Mouse (Mus musculus) NIH3T3 (cell line): Measurements from ENCODE around the gene Ebf1.

Experiments used
- DNase-seq: peaks from one replicate; pipeline ENCODE4 v3.0.0-alpha.2; 2012; ENCODE audit warnings: low read depth

Ebf1 gene

DNA sequence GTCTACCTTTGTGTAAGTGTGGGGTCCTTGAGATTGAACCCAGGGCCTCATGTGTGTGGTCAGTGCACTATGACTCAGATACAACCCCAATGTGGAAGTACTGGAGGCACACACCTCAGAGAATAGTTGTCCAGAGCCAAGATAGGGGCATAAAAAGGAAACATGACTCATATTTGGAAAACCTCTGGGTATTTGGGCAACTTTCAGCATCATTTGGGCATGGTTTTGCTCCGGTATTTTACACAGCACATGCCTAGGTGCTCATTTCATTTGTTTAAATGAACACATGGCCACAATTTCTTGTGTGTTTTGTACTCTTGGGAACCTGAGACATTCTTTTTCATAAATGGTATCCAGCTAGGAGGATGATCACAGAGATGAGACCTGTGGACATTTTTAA, 161.9 kb downstream of the Ebf1 start:
- peak; percentile 27 for DNase-seq

DNA sequence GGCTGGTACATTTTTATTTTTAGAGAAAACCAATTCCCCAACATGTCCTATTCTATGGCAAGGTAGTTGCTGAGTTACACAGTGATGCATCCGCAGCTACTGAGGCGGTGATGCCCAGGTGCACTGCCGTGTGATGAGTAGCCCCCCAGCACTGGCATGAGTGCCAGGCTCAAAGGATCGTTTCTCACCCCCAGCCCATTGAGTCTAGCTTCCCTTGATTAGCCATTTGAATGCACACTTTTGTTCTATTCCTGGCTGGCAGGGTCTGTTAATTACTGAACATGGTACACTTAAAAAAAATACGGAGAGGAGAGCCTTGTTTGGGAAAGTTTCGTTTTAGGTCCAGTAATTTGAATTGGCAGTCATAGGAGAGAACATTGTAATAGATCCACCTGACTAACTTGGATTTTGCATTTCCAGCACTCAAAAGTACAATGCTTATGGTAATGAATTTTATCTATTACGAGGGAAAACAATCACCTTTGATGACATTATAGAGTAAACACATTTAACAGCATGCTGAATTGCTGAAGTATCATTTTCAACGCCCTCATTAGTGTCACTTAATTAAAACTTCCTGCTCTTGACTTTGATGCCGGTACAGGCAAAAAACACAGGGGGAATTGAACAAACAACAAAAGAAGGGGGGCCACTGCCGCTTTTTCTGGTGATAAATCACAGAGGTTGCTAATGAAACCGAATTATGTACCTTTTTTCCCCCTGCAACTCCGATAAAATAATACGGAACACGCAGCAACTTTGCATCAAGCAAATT, 167.3 kb downstream of the Ebf1 start:
- no peak for DNase-seq

DNA sequence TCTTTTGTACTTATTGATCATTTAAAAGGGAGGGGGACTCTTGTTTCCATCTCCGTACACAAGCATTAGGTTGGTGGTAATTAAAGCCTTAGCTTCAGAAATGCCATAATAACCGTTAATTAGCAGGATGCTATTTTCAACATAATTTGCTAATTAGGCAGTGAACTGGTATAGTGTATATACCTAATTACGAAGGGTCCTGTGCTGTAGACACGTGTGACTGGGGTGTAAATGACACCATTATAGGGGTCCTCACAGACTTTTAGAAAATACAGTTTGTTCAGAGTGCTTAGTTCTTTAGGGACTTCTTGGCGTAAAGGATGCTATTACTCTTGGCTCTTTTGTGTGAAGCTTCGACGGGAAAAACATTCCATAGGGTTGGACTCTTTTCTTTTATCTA, 167.9 kb downstream of the Ebf1 start:
- no peak for DNase-seq

DNA sequence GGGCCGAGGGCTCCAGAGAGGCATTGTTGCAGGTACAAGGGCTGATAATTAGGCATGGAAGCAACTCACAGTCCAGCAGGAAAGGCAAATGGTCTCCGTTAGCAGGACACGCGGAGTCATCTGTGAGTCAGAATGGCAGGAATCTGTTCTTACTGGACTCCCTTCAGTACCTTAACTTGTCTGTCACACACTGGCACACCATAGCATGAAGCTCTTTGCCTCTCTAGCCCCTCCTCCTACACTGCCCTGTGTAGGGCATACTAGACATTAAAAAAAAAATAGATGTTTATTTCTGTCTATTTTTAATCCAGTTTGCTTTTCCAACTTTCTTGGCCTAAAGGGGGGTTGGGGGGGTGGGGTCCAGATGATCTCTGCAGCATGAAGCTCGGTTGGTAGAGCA, 168.4 kb downstream of the Ebf1 start:
- DNase-seq: peak; percentile 24

DNA sequence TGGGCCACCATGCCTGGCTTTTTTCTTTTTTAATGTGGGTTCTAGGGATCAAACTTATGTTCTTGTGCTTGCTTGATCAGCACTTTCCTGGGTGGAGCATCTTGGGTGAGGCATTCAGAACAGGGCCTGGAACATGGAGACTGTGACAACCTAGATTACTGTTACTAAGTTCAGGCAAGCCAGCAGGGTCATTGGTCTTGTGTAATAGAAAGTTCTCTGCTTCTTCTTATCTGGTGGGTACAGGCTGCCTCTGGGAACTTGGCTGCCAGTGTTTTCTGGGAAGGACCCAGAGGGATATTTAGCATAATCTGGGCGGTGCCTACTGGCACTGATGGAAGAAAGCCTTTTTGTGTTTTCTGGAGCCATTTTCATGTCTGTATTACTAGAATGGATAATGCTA, 170.9 kb downstream of the Ebf1 start:
- no peak for DNase-seq

DNA sequence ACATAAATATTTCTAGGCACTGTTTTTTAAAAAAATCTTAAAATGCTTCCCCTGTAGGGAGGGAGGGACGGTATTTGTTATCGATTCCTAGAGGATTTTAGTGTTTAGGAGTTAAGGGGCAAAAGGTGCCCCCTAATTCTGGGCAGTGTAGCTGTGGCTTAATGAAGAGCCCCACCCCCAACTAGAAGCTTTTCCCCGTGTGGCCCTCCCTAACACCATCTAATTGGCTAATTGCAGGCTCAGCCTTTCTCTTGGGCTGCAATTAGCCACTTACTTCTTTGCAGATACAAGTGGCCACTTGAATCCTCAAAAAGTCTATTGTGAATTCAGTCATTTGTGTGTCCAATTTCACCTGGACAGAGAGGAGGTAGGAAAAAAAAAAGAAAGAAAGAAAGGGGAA, 175.7 kb downstream of the Ebf1 start:
- no peak for DNase-seq

DNA sequence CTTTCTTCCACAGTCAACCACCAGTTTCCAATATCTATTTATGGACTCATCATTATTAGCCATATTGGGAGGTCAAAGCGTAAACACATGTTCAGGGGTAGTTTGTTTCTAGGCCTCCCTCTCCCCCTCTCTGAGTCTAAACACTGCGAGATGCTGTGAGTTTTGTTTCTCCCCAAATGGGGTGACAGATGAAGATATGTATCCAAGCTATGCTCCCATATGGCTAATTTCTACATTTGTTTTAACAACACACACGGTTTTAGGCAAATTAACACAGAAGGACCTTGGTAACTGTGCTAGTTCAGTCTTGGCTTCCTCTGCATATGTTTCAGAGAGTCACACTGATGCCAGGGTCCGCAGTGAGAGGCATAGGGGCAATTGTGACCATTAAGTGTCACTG, 177.8 kb downstream of the Ebf1 start:
- DNase-seq: no peak

DNA sequence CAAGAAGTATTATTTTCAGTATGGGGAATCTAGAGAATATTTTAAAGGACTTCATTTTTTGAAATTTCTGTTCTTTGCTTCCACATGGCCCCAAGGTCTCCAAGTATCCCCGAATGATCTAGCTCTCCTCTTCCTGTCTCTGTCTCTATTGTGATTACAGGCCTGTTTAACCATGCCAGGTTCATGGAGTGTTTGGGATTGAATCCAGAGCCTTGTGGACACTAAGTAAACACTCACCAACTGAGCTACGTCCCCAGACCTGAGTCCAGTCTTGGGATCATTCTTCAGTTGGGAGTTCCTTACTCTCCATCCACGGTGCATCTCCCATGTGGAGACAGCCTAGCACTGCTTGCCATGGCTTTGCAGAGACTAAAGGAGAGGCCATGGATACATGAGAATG, 178.7 kb downstream of the Ebf1 start:
- no peak for DNase-seq

DNA sequence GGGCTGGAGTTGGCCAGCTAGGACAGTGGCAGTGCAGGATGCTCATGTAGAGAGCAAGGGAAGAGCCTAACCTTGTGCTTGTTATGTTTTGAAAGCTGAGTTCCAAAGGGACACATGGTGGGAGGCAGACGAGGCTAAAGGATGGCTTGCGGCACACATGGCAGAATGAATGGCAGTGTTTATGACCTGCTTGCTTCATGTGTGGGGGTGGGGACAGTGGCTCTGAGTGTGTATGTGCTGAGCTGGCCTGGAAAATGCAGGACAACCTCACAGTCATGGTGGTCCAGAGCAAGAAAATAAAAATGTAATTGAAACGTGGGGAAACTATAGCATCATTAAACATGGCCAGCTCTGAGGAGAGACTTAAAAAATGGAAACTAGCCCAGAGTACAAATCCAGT, 181.2 kb downstream of the Ebf1 start:
- no peak for DNase-seq

DNA sequence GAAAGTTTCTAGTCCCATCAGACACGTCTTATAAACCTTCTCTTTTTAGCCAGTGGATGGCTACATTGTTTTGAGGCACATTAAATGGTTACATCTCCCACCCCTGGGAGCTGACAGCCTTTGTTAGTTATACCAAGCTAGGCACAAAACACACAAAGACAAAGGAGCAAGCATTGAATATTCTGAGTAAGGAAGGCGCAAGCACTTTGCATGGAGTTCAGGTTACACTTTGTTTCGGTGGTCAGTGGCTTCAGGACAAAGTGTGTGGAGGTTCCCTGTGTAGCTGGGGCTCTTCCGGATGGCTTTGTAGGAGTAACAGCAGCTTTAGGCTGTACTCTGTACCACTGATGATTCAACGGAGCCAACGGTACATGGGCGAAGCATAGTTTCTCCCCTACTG, 186.9 kb downstream of the Ebf1 start:
- no peak for DNase-seq

DNA sequence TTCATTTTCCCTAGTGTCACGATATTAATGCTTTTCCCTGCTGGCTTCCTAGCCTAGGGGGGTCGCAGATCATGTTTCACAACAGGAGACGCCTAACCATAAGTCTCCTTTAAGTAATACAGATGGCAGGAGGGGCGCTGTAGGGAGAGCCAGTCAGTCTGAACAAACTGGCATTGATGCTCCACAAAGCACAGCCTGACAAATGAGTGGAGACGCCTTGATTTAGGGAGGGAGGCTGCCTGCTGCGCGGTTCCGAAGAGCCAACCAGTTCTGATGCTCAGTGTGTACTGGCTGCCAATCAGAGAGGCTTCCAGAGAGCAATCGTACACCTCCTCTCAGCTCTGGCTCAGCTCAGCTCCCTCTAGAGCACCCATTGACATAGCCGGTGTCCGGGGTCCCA, 189.5 kb downstream of the Ebf1 start:
- DNase-seq: no peak

DNA sequence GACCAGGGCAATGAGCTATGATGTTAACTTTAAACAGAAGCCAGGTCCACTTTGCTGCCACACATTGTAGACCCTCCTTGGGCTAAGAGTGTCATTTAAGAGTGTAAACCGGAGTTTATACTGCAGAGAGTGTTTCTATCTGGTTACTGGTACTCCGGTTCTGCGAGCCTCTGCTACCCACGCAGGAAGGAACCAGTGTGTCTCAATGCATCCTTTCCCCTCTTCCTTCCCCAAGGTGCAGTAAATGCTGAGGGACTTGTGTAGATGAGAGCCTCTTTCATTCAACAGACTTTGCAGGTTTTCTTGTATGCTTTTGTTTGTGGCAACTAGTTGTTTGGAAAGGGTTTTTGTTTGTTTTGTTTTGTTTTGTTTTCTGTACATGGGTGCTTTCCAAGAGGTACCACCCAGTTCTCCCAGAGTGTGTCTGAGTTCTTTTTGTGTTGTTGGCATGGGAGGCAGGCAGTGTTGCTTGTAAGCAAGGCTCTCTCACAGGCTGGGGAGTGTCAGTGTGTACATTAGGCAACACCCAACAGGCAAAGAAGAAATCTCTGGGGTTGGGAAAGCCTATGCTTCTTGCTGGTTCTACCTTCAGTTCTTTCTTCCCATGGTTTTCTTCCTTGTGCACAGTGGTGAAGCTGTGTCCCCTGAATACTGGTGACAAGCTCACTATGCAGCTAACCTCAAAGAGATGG, 191.9 kb downstream of the Ebf1 start:
- no peak for DNase-seq

DNA sequence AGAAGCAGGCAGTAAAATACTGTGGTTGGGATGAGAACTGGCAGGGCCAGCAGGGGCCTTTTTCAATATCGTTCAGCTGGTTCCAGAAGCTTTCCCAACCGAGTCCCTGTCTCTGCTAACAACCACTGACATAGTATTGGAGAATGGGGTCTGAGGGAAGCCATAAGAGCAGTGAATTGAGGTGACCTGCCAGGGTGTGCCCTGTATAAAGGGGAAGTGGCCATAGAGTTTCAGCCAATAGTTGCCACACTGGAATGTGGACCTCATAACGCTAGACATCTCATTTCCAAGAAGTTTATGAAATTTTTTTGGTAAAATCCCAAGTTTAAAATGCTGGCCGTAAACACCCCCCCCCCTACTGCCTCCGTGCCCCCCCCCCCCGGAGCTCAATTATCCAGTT, 193.9 kb downstream of the Ebf1 start:
- no peak for DNase-seq

DNA sequence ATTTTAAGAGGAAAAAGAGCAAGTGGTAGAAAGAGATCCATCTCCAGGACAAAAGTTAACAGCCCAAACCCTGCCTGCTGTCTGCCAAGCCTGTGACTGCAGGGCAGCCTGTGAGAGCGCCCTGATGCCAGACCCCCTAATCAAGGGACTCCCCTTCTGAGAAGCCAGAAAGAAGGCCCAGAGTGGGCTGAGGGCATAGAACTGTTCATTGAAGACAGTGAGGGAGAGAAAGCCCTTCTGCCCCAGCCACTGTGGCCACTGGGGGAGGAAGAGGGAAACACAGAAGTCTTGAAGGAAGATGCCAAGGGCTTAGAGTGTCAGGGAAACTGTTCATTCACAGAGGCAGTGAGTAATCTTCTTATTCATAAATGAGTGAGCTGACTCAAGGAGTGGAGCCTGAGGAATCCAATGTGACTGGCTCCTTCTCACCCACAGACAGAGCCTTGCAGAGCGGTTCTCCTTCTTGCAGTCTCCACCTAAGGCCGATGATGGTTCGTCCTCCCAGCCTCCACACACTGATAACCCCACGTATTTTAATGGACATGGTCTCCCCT, 195.2 kb downstream of the Ebf1 start:
- DNase-seq: peak; percentile 75

DNA sequence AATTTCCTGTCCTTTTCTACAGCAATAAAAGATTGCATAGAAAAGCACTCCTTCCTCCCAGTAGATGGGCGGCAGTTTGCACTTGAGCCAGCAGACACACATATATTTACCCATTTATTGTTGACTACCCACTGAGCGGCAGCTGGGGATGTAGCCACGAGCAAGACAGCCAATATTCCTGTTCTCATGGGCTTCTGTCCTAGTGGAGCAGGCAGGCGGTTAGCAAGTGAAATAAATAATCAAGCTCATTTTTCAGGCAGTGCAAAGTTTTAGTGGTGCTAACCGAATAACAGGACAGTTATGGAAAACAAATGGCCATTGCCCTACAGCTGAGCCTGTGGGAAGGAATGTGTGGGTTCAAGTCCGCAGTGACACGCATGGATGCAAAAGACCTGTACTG, 196.4 kb downstream of the Ebf1 start:
- no peak for DNase-seq

DNA sequence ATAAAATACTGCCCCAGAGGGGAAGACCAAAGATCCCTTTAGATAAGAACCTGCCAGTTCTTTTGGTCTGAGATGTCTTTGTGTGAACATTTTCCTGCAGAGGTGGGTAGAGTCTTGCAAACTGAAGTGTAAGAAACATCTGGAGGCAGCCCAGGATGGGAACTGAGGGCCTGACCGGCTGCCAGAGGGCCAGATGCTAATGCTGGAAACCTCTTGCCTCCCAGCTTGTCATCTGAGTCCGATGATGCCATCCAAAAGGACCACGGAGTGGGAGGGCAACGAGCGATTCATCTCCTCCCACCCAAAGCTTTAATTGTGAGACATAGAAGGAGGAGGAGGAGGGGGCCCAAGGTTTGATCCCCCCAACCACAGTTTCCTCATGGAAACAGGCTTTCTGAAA, 197.7 kb downstream of the Ebf1 start:
- peak; percentile 44 for DNase-seq

DNA sequence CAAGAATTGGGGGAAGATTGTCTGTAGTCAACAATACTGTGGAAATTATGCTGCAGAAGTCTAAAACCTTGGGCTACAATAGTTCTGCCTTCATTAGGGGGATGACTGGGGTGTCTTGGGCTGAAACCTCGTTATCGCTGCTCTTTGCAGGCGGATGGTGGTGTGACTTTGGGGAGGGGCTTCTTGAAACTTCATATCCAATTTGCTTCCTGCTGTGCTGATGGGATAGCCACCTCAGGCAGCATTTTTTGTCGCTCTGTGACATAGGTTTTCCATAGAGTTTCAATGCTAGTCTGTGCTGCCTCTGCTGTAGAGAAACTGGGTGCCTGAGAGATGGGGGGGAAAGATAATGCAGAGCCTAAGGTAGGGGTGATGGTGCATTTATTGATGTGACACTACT, 198.9 kb downstream of the Ebf1 start:
- DNase-seq: no peak

DNA sequence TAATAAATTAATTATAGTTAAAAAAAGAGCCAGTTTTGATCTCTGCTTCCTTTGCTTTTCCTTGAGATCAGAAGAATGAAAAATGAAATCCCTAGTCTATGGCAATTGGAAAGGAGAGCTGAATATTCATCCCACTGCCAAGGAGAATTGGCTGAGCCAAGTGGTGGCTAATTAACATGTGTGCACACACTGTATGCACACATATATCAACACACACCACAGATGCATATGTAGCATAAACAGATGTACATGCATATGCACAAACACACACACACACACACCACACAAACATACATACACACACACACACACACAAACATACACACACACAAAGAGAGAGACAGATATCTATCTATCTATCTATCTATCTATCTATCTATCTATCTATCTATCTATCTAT, 205.2 kb downstream of the Ebf1 start:
- DNase-seq: no peak

DNA sequence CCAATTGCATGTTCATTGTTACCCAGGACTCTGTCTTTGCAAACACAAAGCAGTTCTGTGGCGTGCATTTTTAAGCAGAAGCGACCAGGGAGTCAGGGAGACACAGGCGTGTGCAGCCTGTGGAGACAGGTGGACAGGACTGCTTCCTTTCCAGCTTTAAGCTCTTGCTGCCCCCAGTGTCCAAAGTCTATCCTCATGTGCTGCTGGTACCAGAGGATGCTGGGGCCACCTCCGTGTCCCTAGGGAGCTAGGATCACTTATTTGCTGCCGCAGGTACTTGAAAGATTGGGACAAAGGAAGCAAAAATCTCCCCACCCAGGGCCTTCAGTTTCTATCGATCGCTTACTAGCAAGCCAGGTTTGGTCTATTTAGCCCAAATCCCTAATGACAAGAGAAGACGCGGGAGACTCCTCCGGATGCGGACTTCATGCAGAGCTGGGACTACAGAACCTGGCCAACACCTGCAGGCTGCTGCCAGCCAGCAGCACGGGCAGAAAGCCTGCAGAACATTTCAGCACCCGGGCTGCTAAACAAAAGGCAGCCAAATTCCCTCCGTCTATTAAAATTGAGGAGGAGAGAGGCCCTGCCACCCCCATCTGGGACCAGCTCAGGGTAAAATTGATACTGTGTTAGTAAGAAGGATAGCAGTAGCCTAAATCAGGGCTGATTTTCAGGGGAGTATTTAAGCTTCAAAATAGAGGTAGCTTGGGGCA, 215.3 kb downstream of the Ebf1 start:
- DNase-seq: no peak

DNA sequence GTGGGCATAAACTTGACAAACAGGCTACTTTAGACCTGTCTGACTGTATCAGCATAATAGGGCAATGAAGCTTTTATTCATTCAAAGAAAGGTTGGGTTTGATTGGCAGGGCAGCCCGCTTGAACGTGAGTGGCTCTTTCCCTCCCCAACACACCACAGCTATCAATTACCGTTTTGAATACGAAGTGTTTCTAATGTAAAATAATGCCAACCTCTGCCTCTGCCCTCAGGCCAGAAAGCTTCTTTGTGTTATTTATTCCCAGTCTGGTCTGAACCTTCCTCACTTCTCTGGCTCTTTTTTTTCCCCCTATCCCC, 215.8 kb downstream of the Ebf1 start:
- DNase-seq: no peak

DNA sequence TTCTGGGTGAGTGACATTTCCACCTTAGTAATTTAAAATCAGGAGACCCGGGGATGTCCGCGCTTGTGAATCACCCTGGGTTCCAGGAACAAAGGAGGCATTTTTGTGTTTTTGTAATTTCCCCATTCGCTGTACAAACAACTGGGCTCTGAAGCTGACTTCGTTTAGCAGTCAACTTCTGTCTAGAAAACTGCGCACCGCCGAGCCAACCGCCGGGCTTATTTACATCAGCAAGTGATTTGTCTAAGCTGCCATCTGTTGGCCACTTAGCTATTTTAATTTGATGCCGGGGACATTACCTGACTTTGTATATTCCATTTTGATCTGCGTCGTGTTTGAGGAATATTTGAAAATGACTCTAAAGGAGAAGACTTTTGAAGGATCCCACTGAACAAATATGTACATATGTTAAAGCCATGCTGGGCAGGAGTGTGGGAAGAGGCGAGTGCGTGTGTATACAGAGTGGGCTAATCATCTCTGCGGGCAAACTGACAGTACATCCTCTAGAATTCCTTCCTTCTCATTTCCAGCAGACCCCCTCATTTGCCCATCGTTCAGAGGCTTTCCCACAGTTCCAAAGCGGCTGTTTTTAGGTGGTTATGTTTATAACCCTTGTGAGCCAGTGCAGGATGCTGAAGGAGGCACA, 216.4 kb downstream of the Ebf1 start:
- no peak for DNase-seq

DNA sequence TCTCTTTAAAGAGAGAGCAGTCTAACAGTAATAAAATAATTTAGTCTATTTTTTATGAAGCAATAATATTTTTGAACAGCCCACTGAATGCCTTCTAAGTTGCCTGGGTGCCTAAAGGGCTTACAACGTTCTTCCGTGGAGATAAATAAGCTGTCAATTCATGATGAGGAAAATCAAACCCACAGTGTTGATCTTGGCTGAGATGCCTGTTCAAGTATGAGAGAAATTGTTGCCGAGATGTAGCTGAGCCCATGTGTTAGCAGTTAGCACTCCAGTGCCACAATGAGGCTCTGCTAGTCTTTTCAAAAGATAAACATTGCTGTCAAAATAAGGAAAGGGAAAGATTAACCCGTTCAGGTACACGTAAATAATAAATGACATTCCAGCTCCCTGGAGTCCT, 218.0 kb downstream of the Ebf1 start:
- peak; percentile 88 for DNase-seq

DNA sequence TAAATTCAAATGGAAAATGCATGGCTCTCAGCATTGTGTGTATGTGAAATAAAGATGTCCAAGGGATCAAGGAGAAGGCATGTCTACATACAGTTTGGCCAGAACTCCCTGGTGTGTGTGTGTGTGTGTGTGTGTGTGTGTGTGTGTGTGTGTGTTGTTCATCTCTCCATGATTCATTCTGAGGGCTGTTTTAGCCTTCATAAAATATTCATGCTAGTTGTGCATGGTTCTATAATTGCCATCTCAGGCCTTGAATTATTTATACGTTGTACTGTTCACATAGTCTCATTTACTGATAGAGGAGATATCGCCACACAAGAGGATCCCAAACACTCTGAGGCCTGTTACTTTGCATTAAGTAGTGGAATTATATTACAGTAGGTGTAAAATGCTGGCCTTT, 220.5 kb downstream of the Ebf1 start:
- DNase-seq: no peak
